Mouse (Mus musculus): ENCODE data around the gene Dennd1a.

GRCm38 (mm10) chr2:37982714-37983113 is 304.5 kb downstream of the Dennd1a start:
- no peak for TF ChIP-seq CTCF (IDR thresholded peaks at IDR 0.05; ENCODE audit: insufficient read depth, low read length)
- TF ChIP-seq POLR2A (IDR thresholded peaks at IDR 0.05; ENCODE audit: borderline replicate concordance, extremely low read depth, low read depth, low read length): no peak
